Mouse (Mus musculus): Measurements from ENCODE around the gene Sox5.

DNA sequence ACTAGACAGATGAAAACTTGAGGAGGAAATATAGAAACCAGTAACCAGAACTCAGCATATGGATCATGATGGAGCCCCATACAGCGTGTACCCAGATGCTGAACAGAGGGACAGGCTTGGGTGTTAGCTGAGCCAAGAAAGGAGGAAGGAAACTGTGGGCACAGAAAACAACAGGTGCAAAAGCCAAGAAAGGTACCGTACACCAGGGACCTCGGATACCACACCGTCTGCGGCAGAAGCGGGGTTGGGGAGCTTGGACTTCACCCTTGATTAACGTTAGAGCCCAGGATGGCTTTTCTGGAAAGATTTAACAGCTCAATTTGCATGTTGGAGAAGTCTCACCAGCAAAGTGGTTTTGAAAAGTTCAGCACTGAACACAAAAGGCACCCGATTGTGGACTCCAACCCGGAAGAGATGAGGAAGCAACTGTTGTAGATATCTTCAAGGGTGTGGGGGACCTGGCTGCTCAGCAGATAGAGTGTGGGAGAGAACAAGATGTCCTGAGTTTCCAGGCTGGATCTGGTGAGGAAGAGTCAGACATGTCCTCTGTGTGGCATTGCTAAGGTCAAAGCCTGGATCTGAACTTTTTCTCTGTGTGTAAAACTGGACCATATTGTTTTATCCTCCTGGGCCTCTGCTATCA, 104.2 kb downstream of the Sox5 start:
- TF ChIP-seq POLR2A (IDR thresholded peaks at IDR 0.05; ENCODE audit: extremely low read depth, insufficient read depth, low read length) (no peak), CTCF (IDR thresholded peaks at IDR 0.05; ENCODE audit: extremely low read depth, insufficient read depth, low read length) (no peak)

Measured in cortical plate, adult 2 months (tissue).